Mouse (Mus musculus) erythroblast, embryonic 14.5 days (primary cell): ENCODE results near the gene Gm49361.
"Not testable (repeated sequence)": the region's sequence is repeated elsewhere in the genome, so short reads cannot be mapped to it uniquely, and the experiment has no call there.

Experiments used
- GATA1 ChIP-seq: IDR thresholded peaks from 2 replicates; pipeline ENCODE4 v1.6.1; 2012; ENCODE audit warnings: low read length, inconsistent platforms, mixed read lengths
- TAL1 ChIP-seq: IDR thresholded peaks from 3 replicates; pipeline ENCODE4 v1.6.1; 2012; ENCODE audit warnings: low read length, inconsistent platforms, mixed read lengths

GRCm38 (mm10) chr14:57656519-57656918 is 89.4 kb downstream of the Gm49361 start:
- not testable (repeated sequence) for TF ChIP-seq GATA1, TAL1
